Mouse (Mus musculus): ENCODE results near the gene Ice2. TPM values are rescaled to one million over a fixed set of nuclear protein-coding genes. Genes with fewer than 3 reads are reported as not detected.

Ice2 gene
- total RNA-seq, 2 experiments from 2014 or later, result 10.8 to 11.4 TPM

DNA sequence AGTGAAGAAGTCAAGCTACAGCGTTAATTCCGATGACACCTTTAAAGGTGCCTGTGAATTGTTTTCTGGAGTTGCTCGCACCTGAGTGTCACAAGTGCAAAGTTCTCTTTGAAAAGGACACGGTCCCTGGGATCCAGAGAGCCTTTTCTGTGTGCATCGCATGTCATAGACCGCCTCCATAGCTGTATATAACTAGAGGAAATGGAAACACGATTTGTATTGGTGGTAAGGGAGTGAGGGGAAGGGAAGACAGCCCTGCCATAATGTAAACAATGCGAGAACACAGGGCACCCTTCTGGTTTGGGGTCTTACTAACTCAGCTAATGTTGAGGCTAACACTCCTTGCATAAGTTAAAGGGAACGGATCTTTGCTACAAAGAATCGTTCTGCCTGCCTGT is 746 bp downstream of the Ice2 start:
- DNase-seq (ENCODE audit: low spot score in 2 of 2), result no peak

DNA sequence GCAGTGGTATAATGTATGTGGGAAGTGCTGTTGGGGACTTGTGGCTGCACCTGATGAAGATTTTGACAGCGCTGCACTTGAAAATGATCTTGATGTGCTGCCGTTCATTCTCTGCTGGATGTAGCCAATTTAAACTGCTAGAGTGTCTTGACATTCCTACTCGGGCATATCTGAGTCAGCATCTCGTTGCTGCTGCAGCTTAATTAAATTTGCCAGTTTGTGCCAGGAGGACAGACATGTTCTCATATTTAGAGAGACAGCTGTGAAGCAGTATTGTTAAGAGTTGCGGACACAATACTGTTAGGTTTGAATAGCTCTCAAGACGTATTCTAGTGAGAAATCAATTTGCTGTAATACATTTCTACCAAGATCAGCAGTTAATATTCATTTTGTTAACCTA is 7.0 kb downstream of the Ice2 start:
- peak in 1 of 2 experiments; percentile 14 for DNase-seq (ENCODE audit: low spot score in 2 of 2)

DNA sequence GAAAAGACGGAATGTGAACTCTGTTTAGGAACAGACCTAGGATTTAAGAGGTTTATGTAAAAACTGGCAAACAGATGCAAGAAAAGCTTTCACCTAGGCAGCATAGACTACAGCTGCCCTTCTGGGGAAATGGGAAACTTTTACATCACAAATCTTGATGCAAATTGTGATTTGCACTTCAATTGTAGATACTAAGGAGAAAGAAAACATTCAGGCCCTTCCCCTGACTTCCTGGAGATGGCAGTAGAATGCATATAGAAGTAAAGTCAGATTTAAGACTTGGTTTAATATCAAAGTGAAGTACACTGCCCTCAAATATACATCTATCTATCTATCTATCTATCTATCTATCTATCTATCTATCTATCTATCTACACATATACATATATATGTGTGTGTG is 21.8 kb downstream of the Ice2 start:
- peak in 1 of 2 experiments; percentile 24 for DNase-seq (ENCODE audit: low spot score in 2 of 2)

DNA sequence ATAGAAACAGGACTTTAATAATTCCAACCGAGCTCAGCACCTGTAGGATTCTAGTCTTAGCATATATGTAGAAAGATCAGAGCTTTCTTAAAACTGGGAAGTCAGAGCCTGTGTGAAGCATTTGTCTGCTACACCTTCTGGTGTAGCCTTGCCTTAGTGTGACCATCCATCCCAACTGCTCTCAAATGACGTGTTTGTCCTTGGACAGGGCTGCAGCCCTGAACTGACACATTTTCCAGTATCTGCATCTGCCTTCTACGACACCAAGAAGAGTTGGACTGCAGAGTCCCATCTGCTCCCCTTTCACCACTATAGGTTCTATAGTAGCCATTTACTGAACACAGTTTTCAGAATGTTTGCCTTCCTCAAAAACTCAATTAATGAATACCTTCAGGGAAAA is 32.8 kb downstream of the Ice2 start:
- DNase-seq (ENCODE audit: low spot score in 2 of 2), result no peak

DNA sequence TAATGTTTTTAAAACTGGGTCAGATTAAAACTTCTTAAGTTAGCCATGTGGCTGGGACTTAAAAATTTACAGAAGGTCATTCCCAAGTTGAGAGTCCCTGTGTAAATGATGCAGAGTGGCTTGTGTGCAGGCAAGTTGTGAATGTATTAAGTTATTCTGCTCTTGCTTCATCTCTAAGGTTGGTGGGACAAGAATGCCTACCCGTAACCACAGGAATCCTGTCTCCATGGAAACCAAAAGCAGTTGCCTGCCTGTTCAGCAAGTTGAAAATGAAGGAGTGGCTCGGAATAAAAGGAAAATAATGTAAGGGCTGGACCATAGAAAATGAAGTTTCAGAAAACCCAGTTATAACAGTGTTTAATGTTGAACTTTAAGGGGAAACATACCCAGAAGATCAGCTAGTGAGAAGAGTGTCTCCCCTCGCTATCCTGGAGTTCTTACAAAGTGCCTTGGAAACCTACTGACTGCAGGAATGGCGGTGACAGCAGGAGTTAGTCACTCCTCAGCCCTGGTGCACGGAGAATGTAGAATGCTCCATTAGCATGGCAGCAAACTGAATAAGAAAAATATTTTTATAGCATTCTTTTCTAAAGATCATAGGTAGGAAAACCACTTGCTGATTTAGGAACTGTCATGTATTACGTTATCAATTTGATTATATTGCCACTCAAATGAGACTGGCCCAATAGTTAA is 34.3 kb downstream of the Ice2 start:
- peak in 1 of 2 experiments; percentile 22 for DNase-seq (ENCODE audit: low spot score in 2 of 2)

DNA sequence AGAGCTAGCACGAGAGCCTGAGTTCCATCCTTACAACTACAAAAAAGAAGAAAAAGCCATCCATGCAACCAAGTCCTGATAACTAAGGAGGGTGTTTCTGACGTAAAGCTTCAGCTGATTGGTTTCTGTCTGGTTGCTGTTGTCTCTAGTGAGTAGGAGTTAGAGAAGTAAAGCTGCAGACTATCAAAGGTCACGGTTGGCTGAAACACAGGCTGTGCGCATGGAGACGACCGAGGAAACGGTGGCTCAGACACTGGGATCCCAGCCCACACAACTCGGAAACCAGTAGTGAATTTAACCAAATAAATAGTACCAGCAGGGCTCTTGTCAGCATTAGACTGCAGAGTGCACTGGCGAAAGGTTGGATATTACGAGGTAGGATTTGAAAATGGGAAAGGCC is 37.5 kb downstream of the Ice2 start:
- DNase-seq (ENCODE audit: low spot score in 2 of 2), result no peak

DNA sequence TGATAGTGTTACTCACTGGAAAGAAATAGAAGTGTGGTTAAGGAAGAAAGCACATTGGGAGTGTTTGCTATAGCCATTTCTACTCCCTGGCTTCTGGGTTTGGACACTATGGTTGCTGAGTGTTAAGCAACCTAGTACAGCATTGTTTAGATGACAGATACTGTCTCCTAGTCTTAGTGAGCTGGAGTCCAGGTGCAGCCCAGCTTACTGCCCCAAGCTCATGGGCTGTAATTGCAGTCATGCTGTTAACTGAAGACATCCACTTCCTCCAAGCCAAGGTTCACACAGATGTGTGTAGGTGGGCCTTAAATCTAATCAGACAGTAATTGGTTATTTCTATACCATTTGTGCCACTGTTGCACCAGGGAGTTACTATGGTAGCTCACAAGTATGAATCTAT is 38.0 kb downstream of the Ice2 start:
- DNase-seq (ENCODE audit: low spot score in 2 of 2), result no peak

DNA sequence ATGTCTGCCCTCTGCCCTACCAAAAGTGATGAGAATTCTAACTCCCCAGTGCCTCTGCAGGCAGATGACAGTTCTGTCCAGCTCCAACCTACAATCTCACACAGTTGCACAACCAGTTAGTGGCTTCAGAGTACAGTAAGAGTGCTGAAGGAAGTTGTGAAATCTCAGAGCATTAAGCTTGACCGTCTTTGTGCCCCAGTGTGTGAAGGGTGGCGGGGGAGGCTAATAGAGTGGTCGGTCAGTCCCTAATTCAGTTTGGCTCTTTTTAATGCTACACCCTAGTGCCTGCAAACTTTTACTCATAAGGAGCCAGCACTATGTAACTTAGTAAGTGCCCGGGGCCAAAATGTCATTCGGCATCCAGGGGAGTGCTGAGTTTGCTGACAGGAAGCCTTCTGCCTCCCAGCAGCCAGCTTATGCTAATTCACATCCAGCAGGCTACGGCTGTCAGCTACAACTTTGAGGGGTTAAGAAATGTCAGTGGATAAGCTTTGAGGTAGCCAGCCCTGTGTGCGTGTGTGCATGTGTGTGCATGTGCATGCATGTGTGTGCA is 42.2 kb downstream of the Ice2 start:
- no peak for DNase-seq (ENCODE audit: low spot score in 2 of 2)

DNA sequence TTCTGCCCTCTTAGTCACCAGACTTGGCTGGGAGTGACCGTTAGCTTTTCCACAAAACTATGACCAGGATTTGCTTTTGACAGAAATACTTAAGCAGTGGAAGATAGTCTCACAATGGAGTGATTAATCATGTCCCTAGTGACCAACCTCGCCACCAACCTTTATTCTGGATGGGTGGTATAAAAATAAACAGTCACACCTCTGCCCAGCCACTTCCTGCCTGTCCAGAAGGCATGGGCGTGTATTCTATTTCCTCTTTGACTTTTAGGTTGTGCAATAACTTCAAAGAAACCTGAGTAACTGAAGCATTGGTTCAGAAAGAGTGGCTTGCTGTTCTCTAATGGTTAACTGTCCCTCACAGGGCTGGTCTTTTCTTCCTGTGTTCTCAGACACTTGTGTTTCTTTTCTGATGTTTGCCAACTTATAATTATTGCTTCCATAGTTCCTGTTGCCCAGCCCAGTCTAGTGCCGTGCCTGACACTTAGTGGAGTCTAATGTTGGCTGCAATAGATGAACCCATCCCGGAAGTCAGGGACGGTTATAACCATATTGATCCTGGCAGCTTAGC is 44.8 kb downstream of the Ice2 start:
- DNase-seq (ENCODE audit: low spot score in 2 of 2), result no peak

DNA sequence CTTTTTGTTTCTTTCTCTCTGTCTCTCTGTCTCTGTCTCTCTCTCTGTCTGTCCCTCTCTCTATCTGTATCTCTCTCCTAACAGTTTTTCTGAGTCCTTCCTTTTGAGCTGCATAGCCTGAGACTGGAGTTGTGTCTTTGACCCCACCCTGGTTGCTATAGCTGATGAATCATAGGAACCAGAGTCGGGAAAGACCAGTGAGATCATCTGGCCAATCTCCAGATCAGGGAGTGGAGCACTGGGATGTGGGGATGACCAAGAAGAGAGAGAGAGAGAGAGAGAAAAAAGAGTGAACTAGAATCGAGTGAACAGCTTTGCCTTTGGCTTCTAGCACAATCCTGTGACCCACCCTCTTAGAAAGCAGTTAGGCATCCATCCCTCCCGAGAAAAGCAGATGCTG is 45.5 kb downstream of the Ice2 start:
- no peak for DNase-seq (ENCODE audit: low spot score in 2 of 2)

DNA sequence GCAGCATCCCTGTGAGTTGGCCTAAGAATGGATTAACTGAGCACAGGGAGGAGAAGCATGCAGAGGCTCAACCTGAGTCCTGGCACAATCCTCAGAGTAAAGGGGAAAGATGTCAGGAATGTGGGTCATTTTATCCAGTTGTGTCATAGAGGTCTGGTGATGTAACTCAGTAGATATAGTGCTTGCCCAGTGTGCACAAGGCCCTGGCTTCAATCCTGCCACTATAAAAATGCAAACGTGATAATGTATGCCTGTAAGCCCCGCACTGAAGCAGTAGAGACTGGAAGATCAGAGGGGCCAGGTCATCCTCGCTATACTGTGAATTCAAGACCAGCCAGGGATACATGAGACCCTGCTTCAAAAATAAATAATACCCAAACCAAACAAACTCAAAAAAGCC is 51.1 kb downstream of the Ice2 start:
- DNase-seq (ENCODE audit: low spot score in 2 of 2), result no peak

DNA sequence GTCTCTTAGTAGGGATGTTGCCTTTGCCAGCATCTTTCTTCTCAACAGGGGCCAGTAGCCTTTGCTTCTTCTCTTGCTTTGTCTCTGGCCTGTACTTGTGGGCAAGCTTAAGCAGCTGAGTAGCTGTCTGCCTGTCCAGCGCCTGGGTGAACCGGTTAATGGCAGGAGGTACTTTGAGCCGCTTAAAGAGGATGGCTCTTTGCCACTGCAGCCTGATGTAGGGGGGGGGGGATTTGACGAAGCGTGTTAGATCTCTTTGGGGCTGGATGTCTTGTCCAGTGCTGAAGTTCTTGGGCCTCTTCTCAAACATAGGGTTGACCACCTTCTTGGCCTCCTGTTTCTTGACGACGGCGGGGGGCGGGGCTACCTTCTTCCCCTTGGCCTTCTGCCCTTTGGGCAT is 52.9 kb downstream of the Ice2 start:
- no peak for DNase-seq (ENCODE audit: low spot score in 2 of 2)

DNA sequence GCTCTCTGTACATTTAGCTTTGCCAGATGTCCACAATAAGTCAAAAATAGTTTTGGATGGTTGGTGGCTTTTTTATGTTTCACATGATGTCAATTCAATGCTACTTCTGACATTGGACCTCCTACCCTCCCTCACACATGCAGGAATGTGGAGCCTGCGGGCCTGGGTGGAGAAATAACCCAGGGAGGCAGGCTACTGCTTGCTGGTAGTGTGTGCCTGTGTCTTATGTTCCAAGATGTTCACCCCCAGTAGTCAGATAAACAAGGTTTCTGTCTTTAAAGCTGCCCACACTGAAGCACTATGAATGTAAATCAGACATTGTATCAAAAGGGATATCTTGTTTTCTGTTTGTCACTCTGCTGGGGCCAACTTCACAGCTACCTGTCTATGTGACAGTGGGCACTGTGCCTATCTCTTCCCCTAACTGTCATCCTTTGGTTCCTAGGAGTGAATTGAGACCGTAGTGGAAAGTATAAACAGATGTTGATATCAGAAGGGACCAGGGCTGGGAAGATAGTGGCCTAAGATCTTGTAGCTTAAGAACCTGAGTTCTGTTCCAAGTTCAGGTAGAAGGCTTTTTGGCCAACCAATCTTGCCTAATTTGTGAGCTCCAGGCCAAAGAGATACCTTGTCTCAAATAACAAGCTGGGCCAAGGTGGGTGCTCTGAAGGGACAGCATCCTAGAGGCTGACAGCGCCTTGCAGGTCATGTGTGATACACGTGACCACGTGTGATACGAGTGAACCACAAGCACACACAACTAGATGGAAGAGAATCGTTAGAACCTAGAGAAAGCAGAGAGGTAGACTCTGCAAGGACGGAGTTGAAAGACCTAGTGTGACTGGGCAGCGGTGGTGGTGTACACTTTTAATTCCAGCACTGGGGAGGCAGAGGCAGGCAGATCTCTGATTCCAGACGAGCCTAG is 54.4 kb downstream of the Ice2 start:
- DNase-seq (ENCODE audit: low spot score in 2 of 2), result no peak

DNA sequence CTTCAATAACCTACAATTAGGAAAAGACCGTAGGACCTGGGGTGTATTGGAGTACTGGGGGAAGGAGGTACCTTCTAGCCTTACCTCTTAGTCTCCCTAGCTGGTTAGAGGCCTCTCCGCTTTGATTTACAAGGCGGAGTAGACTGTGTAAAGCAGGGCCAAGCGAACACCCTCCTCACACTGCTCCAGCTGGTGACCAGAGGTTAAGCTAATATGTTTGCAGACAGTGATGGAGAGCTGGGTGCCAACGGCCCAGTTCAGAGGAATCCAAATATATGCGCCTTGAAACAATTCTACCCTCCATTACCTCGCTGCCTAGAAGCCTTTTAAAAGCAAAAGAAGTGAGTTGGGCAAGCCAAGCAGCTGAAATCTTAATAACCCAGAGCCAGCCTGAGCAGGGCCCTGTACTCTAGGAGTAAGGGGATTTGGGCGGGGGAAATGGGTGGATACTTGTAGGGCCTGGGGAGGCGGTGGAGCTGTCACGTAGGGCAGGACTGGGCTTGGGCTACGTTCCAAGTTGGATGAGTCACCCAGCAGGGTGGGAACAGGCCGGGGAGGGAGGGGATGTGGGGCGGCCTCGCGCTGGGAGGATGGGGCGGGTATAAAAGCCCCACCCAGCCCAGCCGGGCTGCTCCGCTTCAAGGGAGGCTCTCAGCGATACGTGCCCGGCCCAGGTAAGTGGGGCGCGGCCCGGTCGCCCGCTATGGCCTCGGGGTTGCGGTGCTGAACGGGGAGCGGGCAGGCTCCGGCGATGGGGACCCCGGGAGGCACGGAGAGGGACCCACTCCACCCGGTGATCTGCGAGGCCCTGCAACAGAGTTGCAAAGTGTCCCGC is 55.6 kb downstream of the Ice2 start, which contains the start of gene Anxa2:
TSS of gene Anxa2 (plus strand) at position 555 of the 835 bp plus-strand sequence.
- peak in 1 of 2 experiments; percentile 30 for DNase-seq (ENCODE audit: low spot score in 2 of 2)

DNA sequence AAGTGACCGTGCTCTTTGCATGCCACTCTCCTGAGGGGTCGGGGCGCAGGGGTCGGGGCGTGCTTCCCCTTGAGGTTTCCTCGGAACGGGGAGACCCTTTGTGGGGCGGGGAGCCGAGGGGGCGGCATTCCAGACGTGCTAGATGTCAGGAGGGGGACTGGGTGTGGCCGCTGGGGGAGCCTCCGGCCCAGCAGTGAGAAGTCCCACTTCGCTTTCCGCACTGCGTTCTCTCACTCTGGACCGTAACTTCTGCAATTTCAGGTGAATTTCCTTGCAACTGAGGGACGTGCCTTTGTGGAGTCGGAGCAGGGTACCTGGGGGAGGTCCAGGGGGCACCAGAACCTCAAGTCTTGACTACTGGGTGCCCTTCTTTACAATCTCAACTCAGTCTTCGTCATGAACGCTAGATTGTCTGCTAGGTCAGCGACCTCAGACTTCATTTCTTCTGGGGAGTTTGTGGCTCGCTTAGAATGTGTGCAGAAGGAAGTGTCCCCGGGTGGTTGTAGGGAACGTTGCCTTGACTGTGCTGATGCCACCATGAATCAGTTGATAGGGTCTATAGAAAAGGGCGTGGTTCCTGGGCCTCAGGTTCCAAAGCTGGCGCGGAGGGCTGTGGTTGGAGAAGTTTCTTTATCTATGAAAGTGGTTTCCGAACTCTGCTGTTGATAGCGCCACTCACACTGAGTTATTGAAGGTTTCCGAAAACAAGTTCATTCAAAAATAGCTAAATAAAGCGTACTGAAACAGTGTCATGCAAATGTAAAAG is 56.4 kb downstream of the Ice2 start:
- DNase-seq (ENCODE audit: low spot score in 2 of 2), result no peak

DNA sequence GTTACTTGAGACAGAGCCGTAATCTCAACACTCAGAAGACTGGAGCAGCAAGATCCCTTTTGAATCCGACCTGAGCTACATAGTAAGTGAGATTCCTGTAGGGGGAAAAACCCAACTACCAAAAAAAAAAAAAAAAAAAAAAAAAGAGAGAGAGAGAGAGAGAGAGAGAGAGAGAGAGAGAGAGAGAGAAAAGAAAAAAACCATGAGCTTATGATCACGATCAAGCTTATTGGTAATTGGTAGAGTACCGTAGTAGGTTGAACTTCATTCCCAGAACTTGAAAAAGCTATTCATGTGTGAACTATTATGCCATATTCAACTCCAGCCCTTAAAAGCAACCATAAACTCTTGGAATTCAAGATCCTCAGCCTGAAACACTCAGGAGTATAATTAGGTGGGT is 57.0 kb downstream of the Ice2 start:
- no peak for DNase-seq (ENCODE audit: low spot score in 2 of 2)

DNA sequence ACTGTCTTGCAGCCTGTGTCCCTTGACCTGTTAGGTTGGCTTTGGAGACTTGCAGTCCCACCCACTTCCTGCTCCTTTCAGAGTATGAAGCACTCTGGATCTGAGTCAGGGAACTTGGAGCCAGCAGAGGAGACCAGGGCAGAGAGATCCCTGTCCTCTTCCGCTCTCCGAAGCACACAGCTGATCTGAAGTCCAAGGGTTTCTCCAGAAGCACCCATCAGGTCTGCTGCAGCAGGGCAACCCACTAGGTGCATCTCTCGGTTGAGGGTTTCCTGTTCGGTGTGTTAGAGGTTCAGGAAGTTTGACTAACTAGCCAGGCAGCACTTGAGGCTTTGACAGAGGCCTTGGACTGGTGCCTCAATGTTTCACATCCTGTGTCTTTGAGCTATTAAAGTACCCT is 57.7 kb downstream of the Ice2 start:
- no peak for DNase-seq (ENCODE audit: low spot score in 2 of 2)

DNA sequence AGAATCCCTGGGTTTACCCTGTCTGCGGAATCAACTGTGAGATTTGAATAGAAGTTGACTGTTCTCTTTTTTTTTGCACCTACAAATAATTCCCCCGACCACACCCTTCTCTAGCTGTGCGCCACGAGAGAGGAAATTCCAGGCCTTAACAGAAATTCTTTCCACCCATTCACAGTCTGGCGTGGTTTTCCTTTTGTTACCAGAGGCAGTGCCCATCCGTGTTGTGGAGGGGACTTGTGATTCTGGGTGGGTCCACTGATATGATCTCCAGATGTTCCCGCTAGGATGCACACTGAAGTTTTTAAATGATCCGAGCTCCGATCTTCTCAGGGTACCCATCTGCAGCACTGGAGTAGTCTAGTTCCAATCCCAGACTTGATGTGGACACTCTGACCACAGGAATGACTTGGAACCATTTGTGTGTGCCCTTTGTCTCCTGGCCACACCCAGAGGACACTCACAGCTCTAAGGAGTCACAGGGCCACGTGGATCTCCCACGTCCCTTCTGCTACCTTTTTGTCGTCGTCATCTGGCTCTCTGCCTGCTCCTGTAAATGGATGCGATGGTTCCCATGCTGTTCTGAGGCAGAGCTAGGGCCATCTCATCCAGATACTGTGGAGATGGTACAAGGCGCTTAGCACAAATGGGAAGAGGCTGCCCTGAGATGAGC is 58.8 kb downstream of the Ice2 start:
- no peak for DNase-seq (ENCODE audit: low spot score in 2 of 2)

DNA sequence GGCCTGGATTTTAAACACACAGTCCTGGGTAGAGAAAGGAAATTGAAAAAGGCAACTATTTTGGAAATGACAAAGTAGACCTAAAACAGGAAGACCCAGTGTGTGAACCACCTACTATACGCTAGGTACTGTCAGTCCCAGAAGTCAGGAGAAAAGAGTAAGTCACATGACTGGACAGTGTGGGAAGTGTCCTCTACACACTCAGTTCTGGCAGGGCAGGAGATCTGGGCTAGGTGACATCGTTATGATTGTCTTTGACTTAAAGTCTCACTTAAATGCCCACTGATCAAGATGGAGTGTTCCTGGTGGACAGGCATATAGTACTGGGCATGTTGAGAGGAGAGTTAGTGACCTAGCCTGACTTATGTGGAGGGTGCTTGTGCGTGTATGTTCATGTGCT is 59.4 kb downstream of the Ice2 start:
- no peak for DNase-seq (ENCODE audit: low spot score in 2 of 2)
